Mouse (Mus musculus) megakaryocyte, embryonic 14.5 days (primary cell): ENCODE results near the gene Mbtps2.

Experiments used
- FLI1 ChIP-seq: IDR thresholded peaks from 2 replicates; pipeline ENCODE4 v1.6.1; 2012; ENCODE audit warnings: low read length, inconsistent platforms, mixed read lengths
- GATA1 ChIP-seq: IDR thresholded peaks from 3 replicates; pipeline ENCODE4 v1.6.1; 2012; ENCODE audit warnings: mixed read lengths, low read length, inconsistent platforms, borderline replicate concordance

DNA sequence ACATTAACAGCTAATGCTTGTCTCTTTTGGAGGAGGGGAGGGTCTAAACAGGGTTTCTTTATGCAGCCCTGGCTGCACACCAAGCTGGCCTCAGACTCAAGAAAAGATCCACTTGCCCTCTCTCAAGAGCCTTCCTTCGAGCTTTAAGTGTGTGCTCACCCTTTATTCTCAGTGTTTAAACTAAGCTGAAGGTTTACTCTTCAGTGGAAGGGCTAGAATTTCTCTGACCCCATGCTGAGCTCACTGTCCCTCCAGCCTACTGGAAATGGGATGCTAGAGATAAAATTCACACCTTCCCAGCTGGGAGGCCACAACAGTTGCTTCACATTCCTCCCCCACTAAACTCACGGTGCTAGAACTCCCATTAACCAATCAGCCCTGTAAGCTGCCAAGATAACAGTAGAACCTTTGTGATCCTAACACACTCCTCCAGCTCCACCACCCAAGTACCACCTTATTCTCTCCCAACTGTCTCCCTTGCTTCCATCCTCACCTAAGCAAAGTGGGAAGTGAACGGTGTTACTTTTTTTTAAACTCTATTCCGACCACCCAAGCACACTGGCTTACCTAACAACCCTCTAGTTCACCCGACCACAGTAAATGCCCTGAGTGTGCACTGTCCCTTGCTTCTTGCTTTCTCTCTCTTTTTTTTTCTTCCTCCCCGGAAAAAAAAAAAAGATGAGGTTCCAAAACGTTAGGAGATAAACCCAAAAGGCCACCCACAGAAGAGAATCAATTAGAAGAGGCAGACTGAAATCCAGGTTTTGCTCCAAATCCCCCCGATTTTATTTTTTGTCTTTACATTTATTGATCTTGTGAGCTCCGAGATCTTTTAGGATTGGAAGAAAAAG, 108.4 kb downstream of the Mbtps2 start:
- TF ChIP-seq GATA1 (no peak), FLI1 (no peak)
